Mouse (Mus musculus): ENCODE data around the gene Stk24. TPM values are rescaled to one million over a fixed set of nuclear protein-coding genes. Genes with fewer than 3 reads are reported as not detected.

Gene Stk24
- polyA plus RNA-seq, 1 experiment from 2014 or later, result 47.7 TPM

DNA sequence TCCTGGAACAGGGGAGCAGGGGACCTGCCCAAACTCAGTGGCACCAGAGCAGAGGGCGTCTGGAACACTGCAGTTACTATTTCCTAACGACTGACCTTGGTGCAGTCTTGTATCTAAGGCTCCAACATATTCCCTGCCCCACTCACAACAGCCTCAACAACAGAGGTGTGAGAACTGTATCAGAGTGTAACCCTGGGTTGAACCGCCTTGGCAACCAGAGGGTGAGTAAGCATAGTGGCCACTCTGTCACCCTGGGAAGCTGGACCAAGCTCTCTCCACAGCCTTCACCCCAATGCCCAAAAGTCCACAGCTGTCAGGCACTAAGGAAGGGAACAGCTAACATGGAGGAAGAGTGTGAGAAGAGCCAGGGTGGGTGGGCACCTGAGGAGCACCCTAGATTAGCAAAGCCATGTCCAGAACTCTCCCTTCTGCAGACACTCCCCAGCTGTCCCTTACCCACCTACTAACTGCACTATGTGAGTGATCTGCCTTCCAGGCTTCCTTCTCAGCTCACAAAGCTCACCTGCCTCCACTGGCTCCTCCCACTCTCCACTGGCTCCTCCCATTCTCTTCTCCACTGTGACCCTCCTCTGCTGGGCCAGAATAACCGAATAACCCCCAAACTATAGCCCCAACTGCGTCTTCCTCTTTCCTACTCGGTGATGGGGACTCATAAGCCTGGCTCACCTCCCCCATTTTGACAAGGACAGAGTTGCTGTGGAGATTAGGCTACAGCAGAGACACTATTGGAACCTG is 69.3 kb downstream of the Stk24 start:
- no peak for ATAC-seq (ENCODE audit: insufficient number of reproducible peaks, insufficient read depth, low FRiP score, low TSS enrichment, low read depth)
- Histone ChIP-seq H3K4me1 (replicated peaks) (peaks cover 44% of the 10 kb centered on the region), H3K36me3 (peaks cover 11% of the 10 kb centered on the region; the same call in 1 of the 2 replicates)

DNA sequence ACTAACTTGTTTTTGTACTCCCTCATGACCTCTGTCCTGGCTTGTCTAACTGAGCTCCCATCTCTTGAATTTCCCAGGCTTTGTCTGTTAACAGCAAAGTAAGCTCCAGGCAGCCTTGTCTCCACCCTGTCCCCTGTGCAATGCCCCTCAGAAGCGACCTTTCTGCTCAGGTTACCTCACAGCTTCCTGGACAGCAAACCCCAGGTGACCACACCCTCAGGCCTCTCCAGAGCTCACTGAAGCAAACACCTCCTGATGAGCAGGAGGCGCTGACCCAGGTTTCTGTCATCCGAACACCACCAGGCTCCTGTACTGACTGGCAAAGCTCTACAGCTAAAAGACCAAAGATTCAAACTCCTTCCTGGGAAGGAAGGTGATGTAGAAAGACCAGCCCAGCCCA is 69.9 kb downstream of the Stk24 start:
- peaks cover 38% of the 10 kb centered on the region for H3K4me1 ChIP-seq (replicated peaks)
- WGBS, result 73% methylated on average over 3 of the region's 3 CpGs
- no peaks in the 10 kb centered on the region for H3K9me3 ChIP-seq
- H3K27ac ChIP-seq, result no peak overlapping the region
- H3K9ac ChIP-seq (replicated peaks), result no peak overlapping the region
- no peak for ATAC-seq (ENCODE audit: insufficient number of reproducible peaks, insufficient read depth, low FRiP score, low TSS enrichment, low read depth)
- H3K4me3 ChIP-seq (replicated peaks), result no peak overlapping the region
- no peak overlapping the region for H3K4me2 ChIP-seq
- H3K27me3 ChIP-seq, result no peaks in the 10 kb centered on the region
- peaks cover 11% of the 10 kb centered on the region; the same call in 1 of the 2 replicates for H3K36me3 ChIP-seq

More for the DNA sequence above, 69.3 kb downstream of the Stk24 start:
- Histone ChIP-seq H3K27me3 (no peaks in the 10 kb centered on the region), H3K4me2 (no peak overlapping the region), H3K9ac (replicated peaks) (no peak overlapping the region), H3K27ac (no peak overlapping the region), H3K4me3 (replicated peaks) (no peak overlapping the region), H3K9me3 (no peaks in the 10 kb centered on the region)
- WGBS, result 76% methylated on average over 6 of the region's 6 CpGs

DNA sequence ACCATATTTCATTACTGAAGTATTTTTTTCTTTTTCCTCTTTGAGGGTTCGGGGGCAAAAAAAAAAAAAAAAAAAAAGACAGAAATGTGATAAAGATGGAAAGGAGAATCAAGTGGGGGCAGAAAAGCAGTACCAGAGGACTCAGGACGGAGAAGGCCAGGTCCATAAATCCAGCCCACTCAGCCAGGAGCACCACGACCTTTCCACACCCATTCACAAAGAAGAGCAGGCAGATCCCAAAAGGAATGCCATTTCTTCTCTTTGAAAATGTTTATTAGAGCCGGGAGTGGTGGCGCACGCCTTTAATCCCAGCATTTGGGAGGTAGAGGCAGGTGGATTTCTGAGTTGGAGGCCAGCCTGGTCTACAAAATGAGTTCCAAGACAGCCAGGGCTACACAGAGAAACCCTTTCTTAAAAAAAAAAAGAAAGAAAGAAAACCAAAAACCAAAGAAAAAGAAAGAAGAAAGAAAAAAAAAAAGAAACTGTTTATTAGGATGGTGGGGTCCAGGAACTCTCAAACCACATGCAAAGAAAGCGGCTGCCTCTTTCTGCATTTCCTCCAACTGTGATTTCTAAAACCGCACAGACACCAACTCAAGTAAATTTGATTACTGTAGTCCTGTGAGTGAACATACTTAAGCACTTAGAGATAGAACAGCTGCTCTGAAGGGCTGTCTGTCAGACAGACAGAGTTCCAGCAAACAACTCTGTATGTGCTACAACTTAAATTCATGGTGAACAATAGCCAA is 74.3 kb downstream of the Stk24 start:
- WGBS, result 68% methylated on average over 8 of the region's 8 CpGs
- Histone ChIP-seq H3K27me3 (no peaks in the 10 kb centered on the region), H3K4me2 (no peak overlapping the region), H3K9ac (replicated peaks) (no peak overlapping the region), H3K4me3 (replicated peaks) (no peak overlapping the region), H3K27ac (no peak overlapping the region), H3K4me1 (replicated peaks) (peaks cover 9% of the 10 kb centered on the region), H3K9me3 (no peaks in the 10 kb centered on the region), H3K36me3 (peaks cover 31% of the 10 kb centered on the region)
- ATAC-seq (ENCODE audit: insufficient number of reproducible peaks, insufficient read depth, low FRiP score, low TSS enrichment, low read depth), result no peak

DNA sequence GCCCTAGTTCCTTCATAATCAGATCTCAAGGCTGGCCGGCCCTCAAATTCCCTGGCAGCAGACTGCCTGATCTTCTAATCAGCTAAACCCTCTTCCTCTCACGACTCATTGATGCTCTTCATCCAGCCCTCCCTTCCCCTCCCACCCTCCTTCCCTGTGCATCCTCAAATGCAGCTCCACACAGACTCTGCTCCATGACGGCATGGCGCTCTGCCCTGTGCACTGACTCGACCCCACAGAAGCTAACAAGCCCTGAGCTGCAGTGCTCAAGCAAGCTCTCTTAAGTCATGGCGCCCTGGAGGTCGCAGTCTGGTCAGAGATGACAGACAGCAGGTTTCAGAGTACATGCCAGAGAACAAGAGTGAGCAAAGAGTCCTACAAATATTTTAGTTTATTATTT is 75.3 kb downstream of the Stk24 start:
- Histone ChIP-seq H3K27me3 (no peaks in the 10 kb centered on the region), H3K36me3 (peaks cover 41% of the 10 kb centered on the region), H3K9ac (replicated peaks) (no peak overlapping the region), H3K4me2 (no peak overlapping the region), H3K4me3 (replicated peaks) (no peak overlapping the region), H3K4me1 (replicated peaks) (no peaks in the 10 kb centered on the region), H3K27ac (no peak overlapping the region), H3K9me3 (no peaks in the 10 kb centered on the region)
- 56% methylated on average over 7 of the region's 7 CpGs for WGBS
- ATAC-seq (ENCODE audit: insufficient number of reproducible peaks, insufficient read depth, low FRiP score, low TSS enrichment, low read depth), result no peak; the same call in 1 of the 2 replicates

DNA sequence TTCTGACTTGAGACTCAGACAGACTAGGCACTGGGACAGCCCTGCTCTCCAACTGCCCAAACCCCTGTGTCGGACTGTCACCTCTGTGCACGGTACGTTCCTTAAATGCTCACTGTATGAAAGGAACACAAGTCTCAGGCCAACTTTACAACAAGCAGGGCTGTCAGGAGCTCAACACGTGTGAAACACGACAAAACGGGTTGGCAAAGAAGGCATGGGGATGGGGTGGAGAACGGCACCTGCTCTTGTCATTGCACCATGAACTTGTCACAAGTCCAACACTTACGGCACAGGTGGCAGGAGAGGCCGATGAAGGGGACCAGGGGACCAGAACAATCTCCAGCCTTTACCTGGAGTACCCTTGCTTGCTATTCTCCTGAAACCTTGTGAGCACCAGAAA is 80.7 kb downstream of the Stk24 start:
- H3K9ac ChIP-seq (replicated peaks), result no peak overlapping the region
- 89% methylated on average over 9 of the region's 9 CpGs for WGBS
- peaks cover 78% of the 10 kb centered on the region for H3K36me3 ChIP-seq
- ATAC-seq (ENCODE audit: insufficient number of reproducible peaks, insufficient read depth, low FRiP score, low TSS enrichment, low read depth), result no peak
- no peak overlapping the region for H3K4me2 ChIP-seq
- H3K27me3 ChIP-seq, result no peaks in the 10 kb centered on the region
- no peak overlapping the region for H3K4me3 ChIP-seq (replicated peaks)
- no peak overlapping the region for H3K27ac ChIP-seq
- no peaks in the 10 kb centered on the region for H3K4me1 ChIP-seq (replicated peaks)
- H3K9me3 ChIP-seq, result no peaks in the 10 kb centered on the region

DNA sequence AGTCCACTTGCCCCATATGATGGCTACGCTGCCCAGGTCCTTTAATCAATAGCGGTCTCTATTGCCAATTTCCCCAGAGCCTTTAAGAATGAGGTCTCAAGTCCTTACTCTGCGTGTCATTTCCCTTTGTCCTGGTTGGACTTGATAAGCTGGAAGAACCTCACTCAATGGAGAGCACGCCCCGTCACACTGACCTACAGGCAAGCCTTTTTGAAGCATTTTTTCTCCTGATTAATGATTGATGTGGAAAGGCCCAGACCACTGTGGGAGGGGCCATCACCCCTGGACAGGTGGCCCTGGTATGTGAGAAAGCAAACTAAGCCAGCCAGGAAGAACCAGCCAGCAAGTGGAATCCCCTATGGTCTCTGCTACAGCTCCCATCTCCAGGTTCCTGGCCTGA is 81.3 kb downstream of the Stk24 start:
- Histone ChIP-seq H3K27me3 (no peaks in the 10 kb centered on the region), H3K4me3 (replicated peaks) (no peak overlapping the region), H3K9ac (replicated peaks) (no peak overlapping the region), H3K4me1 (replicated peaks) (no peaks in the 10 kb centered on the region), H3K9me3 (no peaks in the 10 kb centered on the region), H3K4me2 (no peak overlapping the region), H3K27ac (no peak overlapping the region), H3K36me3 (peaks cover 84% of the 10 kb centered on the region)
- WGBS, result 92% methylated on average over 5 of the region's 5 CpGs
- ATAC-seq (ENCODE audit: insufficient number of reproducible peaks, insufficient read depth, low FRiP score, low TSS enrichment, low read depth), result no peak

DNA sequence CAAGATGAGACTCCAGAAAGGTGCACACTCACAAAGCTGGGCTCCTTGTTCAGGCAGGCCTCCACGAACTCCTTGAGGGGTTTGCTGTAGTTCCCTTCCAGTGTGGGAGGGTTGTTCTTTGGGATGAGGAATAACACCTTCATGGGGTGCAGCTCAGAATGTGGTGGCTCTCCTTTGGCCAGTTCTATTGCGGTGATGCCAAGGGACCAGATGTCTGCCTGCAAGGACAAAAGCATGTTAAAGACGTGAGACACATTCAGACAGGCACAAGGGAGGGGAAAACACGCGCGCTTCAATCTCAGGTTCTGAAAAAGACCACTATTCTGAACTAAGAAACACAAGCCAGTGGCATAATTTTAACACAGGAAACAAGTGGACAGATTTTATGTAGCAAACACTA is 82.7 kb downstream of the Stk24 start:
- Histone ChIP-seq H3K36me3 (peaks cover 93% of the 10 kb centered on the region), H3K9me3 (no peaks in the 10 kb centered on the region), H3K4me3 (replicated peaks) (no peak overlapping the region), H3K27ac (no peak overlapping the region), H3K4me1 (replicated peaks) (no peaks in the 10 kb centered on the region), H3K4me2 (no peak overlapping the region), H3K27me3 (no peaks in the 10 kb centered on the region), H3K9ac (replicated peaks) (no peak overlapping the region)
- WGBS, result 91% methylated on average over 6 of the region's 6 CpGs
- no peak for ATAC-seq (ENCODE audit: insufficient number of reproducible peaks, insufficient read depth, low FRiP score, low TSS enrichment, low read depth)

DNA sequence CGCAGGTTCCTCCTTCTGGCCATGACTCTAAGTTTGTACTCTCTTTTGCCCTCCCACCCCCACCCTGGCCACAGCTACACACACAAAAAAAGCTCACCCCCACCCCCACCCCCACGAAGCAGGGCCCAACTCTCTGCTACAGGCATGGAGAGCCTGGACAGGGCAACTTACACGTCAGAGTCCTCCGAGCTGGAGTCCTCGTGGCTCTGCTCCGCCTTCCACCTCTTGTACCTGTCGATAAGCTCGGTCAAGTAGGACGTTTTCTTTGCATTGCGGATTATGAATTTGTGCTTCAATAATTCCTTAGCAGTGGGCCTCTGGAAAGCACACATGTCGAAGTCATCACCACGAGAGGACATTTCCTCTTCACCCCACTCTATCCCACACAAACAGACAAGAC is 85.3 kb downstream of the Stk24 start:
- Histone ChIP-seq H3K4me3 (replicated peaks) (no peak overlapping the region), H3K4me1 (replicated peaks) (no peaks in the 10 kb centered on the region), H3K36me3 (peaks cover 93% of the 10 kb centered on the region), H3K27ac (no peak overlapping the region), H3K9me3 (no peaks in the 10 kb centered on the region), H3K27me3 (no peaks in the 10 kb centered on the region), H3K9ac (replicated peaks) (no peak overlapping the region), H3K4me2 (no peak overlapping the region)
- 88% methylated on average over 12 of the region's 12 CpGs for WGBS
- ATAC-seq (ENCODE audit: insufficient number of reproducible peaks, insufficient read depth, low FRiP score, low TSS enrichment, low read depth), result no peak

DNA sequence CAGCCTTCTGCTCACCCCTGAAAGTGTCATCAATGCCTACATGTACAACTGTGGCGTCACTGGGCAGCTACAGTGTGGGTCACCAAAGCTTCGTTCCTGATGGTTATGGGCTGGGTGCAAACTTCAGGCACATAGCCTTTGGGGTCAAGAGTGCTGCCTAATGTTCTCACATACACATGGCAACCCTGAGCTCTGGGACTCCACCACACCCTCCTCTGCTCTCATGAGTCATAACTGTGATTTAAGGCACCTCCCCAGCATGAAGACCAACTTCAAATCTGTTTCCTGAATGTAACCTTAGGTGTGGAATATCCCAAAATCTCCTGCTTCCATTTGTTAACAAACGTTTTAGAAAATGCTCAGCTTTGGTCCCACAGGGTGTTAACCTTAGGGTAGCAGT is 87.4 kb downstream of the Stk24 start:
- 92% methylated on average over 3 of the region's 3 CpGs for WGBS
- no peaks in the 10 kb centered on the region for H3K27me3 ChIP-seq
- no peak overlapping the region for H3K9ac ChIP-seq (replicated peaks)
- no peak overlapping the region for H3K27ac ChIP-seq
- no peak overlapping the region for H3K4me3 ChIP-seq (replicated peaks)
- no peaks in the 10 kb centered on the region for H3K4me1 ChIP-seq (replicated peaks)
- H3K9me3 ChIP-seq, result no peaks in the 10 kb centered on the region
- no peak for ATAC-seq (ENCODE audit: insufficient number of reproducible peaks, insufficient read depth, low FRiP score, low TSS enrichment, low read depth)
- peaks cover 88% of the 10 kb centered on the region for H3K36me3 ChIP-seq
- H3K4me2 ChIP-seq, result no peak overlapping the region

DNA sequence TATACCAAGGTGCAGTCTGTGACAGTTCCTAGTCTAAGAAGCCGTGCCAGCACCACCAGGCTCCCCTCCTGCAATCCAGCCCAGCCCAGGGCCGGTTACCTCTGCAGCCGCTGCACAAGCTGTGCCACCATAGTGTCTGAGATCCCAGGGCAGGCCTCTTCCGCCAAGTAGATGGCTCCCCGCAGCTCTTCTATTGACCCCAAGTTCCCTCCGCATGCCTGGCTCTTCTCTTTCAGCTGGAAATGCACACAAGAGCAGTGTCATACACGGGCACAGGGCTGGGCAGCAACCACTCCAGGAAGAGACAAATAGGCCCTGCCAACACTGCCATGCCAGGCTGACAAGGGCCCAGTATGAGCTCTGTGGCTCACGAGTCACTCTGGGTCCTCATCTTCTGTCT is 87.9 kb downstream of the Stk24 start:
- no peaks in the 10 kb centered on the region for H3K27me3 ChIP-seq
- H3K36me3 ChIP-seq, result peaks cover 88% of the 10 kb centered on the region
- H3K4me1 ChIP-seq (replicated peaks), result no peaks in the 10 kb centered on the region
- H3K9ac ChIP-seq (replicated peaks), result no peak overlapping the region
- no peak overlapping the region for H3K27ac ChIP-seq
- H3K9me3 ChIP-seq, result no peaks in the 10 kb centered on the region
- no peak for ATAC-seq (ENCODE audit: insufficient number of reproducible peaks, insufficient read depth, low FRiP score, low TSS enrichment, low read depth)
- WGBS, result 95% methylated on average over 8 of the region's 8 CpGs
- no peak overlapping the region for H3K4me3 ChIP-seq (replicated peaks)
- H3K4me2 ChIP-seq, result no peak overlapping the region

DNA sequence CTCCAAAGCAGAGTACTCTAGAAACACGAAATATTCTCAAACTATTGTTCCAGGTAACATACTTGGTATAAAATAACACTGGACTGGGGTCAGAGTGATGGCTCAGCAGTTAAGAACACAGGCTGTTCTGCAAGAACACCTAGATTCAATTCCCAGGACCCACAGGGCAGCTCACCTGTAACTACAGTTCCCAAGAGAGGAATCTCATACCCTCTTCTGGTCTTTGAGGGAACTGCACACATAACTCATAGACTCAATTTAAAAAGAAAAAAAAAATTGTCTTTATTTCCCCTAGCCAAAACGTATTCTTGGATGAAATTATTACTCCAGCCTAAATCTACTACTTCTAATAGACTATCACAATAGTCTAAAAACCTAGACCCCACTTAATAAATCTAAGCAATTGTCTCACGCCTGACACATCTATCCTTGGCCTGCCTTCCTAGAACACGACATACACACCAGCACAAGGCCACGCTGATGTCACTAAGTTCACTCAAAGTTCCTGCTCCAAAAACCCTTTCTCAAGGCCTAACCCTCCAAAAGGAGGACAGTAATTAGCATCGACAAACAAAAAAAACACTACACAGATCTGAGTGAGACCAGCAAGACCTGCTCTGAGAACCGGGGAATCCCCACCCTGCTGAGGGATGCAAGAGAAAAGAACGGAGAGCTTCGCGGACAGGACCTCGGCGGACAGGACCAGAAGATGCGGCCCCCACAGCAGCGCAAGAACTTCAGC is 94.3 kb downstream of the Stk24 start:
- no peaks in the 10 kb centered on the region for H3K9me3 ChIP-seq
- 94% methylated on average over 14 of the region's 14 CpGs for WGBS
- no peak overlapping the region for H3K4me2 ChIP-seq
- H3K4me3 ChIP-seq (replicated peaks), result no peak overlapping the region
- ATAC-seq (ENCODE audit: insufficient number of reproducible peaks, insufficient read depth, low FRiP score, low TSS enrichment, low read depth), result no peak
- peaks cover 89% of the 10 kb centered on the region for H3K36me3 ChIP-seq
- no peaks in the 10 kb centered on the region for H3K27me3 ChIP-seq
- H3K4me1 ChIP-seq (replicated peaks), result no peaks in the 10 kb centered on the region
- no peak overlapping the region for H3K9ac ChIP-seq (replicated peaks)
- H3K27ac ChIP-seq, result no peak overlapping the region

All from limb, embryonic 12.5 days (tissue).